9 mouse cellular contexts compared by ENCODE assay signal in genomic region chr5:148820476-148820875, GRCm38 (mm10).
DNase-seq lines count a peak whose midpoint lies in the region; ATAC-seq and TF ChIP-seq lines count a peak whose summit lies in the region.
"Had no signal": no experiment of that assay in that cellular context is flagged by ENCODE, and none has a peak within 500 bp of the region (broad histone marks: within the 10 kb centered on the region; RNA-seq: fewer than 3 reads in every experiment).

No protein-coding gene starts in this region.

- H3K36me3 ChIP-seq in kidney, adult 2 months (ENCODE audit: control insufficient read depth, insufficient read depth, low read length): no peaks in the 10 kb centered on the region
- H3K36me3 ChIP-seq: liver, embryonic 15.5 days had no signal

- no peaks in the 10 kb centered on the region for H3K27me3 ChIP-seq in kidney, adult 2 months (replicated peaks; ENCODE audit: control insufficient read depth, insufficient read depth, low read length)

- H3K4me3 ChIP-seq in kidney, adult 2 months (ENCODE audit: insufficient read depth, low read depth, low read length): no peak overlapping the region
- H3K4me3 ChIP-seq: liver, embryonic 15.5 days had no signal

- peak; percentile 31 for DNase-seq in kidney, adult 2 months
- DNase-seq in kidney, adult 18-20 months: no peak
- DNase-seq in T-cell, adult 2 months (ENCODE audit: low spot score): peak; percentile 66
- DNase-seq in telencephalon, adult 2 months (ENCODE audit: low read depth, low spot score): peak; percentile 15
- DNase-seq in gastrocnemius, postnatal 14 days: no peak

- TF ChIP-seq POLR2A in kidney, adult 2 months (IDR thresholded peaks at IDR 0.05; ENCODE audit: low read depth, low read length): no peak

- intact Hi-C loops in gastrocnemius, postnatal 14 days (cut with DNase I; ENCODE audit: low total_unique reads): no loop called here

- H3K4me1 ChIP-seq in kidney, adult 2 months (ENCODE audit: control insufficient read depth, insufficient read depth, low read length): 0 out of 2 replicates have a peak, but pooled peaks cover 2% of the 10 kb centered on the region

- TF ChIP-seq CTCF in kidney, adult 2 months (conservative IDR thresholded peaks at IDR 0.05; ENCODE audit: insufficient read depth, insufficient read length, low read depth, low read length): no peak

- ATAC-seq in granulocyte monocyte progenitor cell, adult 5-6 weeks (replicated peaks; ENCODE audit: poor library complexity, severe bottlenecking): peak; percentile 92
- ATAC-seq in megakaryocyte progenitor cell, adult 5-6 weeks (replicated peaks; ENCODE audit: poor library complexity): peak; percentile 80
- ATAC-seq in megakaryocyte-erythroid progenitor cell, adult 5-6 weeks (replicated peaks; ENCODE audit: low FRiP score, low TSS enrichment, poor library complexity, severe bottlenecking): no peak; the same call in 1 of the 2 replicates

- no peak overlapping the region for H3K27ac ChIP-seq in kidney, adult 2 months (ENCODE audit: insufficient read depth, low read depth, low read length)
- H3K27ac ChIP-seq: liver, embryonic 15.5 days had no signal

- 7% methylated on average over 20 of the region's 20 CpGs for WGBS in kidney, adult 2 months

Comparison
In these comparisons a context has a peak if more than half of its experiments do, and no peak if none do; other contexts are left out.
1. DNase-seq: peak in kidney, adult 2 months (single experiment), T-cell, adult 2 months (single experiment) and telencephalon, adult 2 months (single experiment); none in kidney, adult 18-20 months (single experiment) and gastrocnemius, postnatal 14 days (single experiment).